Mouse (Mus musculus) right cerebral cortex, adult 2 months (tissue): ENCODE data around the gene Frem2.

ENCODE experiments used
- DNase-seq, 2 experiments: peaks; one replicate each; pipeline ENCODE4 v3.0.0; 2021 to 2022; ENCODE audit warnings: low spot score in 2 of 2

Gene Frem2

DNA sequence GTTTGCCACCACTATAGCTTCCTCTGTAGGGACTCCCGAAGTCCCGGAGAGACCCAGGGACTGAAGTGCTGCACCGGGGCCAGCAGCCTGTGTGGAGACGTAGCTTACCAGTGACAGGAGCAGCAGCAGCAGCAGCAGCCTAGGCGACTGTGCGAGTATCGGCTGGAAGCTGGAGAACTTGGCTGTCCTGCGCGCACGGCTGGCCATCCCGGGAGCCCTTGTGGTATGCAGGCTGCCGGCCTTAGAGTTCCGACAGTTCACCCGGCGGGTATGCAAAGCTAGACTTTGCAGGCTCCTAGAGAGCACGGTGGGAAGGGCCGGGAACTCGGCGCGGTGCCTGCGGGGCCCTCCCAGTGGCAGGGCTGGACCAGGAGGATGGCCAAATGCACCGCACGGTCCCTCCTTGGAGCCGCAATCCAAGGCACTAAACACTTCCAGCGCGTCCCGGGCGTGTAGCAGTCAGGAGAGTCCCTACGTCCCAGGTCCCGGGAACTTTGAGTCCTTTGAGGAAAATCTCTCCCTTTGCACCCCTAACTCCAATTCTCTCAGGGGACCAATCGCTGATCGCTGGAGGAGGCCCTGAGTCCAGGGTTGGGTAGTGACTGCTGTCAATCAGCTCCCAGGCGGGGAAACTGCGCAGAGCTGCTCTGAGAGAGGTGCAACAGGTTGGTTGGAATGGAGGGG, at the start of gene Frem2:
Gene Frem2 (minus strand): TSS at position 478 of the 684 bp plus-strand sequence.
- DNase-seq: peak; percentile 48 to 50

- no peak for DNase-seq
Observed at GRCm38 (mm10) chr3:53705992-53706495, 48.9 kb upstream of the Frem2 start.

GRCm38 (mm10) chr3:53703126-53703505, 46.0 kb upstream of the Frem2 start:
- DNase-seq: peak in 1 of 2 experiments; percentile 4

GRCm38 (mm10) chr3:53702421-53703125, 45.4 kb upstream of the Frem2 start:
- no peak for DNase-seq

GRCm38 (mm10) chr3:53701940-53702339, 44.8 kb upstream of the Frem2 start:
- DNase-seq: no peak

- no peak for DNase-seq
Observed at GRCm38 (mm10) chr3:53687776-53688175, 30.6 kb upstream of the Frem2 start.

GRCm38 (mm10) chr3:53682244-53682643, 25.1 kb upstream of the Frem2 start:
- no peak for DNase-seq

DNA sequence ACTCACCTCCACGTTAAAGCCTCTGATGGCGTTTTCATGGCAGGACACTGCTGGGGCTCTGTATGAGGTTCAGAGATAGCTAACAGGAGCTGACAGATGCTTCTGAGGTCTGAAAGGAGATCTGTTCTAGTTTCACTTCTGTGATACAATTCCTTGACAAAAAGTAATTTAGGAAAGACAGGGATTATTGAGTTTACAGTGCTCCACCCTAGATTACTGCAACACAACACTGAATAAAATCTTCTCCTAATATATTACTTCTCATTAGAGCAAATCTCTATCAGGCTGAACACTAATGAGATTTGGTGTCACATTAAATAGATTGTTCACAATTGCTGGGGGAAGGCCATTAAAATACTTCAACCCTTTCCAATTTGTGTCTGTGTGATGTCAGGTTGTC, 23.7 kb upstream of the Frem2 start:
- no peak for DNase-seq

DNA sequence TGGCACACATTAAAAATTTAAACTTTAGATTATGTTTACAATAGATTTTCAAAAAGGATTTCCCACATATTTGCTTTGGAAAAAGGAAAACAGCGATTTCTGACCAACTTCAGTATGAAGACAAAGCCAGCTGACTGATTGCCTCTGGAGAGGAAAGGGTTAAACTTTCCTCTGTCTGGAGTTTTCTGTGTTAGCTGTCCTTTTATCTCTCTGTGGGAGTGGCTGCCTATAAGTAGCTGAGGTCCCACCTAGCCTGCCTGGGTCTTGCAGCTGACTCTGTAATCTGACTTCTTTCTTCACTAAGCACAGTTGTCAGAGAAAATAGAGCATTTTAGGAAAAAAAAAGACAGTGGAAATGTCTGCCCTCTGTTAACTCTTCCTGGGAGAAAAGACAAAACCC, 17.1 kb upstream of the Frem2 start:
- no peak for DNase-seq

GRCm38 (mm10) chr3:53669736-53670135, 12.6 kb upstream of the Frem2 start:
- DNase-seq: peak; percentile 27 to 31

DNA sequence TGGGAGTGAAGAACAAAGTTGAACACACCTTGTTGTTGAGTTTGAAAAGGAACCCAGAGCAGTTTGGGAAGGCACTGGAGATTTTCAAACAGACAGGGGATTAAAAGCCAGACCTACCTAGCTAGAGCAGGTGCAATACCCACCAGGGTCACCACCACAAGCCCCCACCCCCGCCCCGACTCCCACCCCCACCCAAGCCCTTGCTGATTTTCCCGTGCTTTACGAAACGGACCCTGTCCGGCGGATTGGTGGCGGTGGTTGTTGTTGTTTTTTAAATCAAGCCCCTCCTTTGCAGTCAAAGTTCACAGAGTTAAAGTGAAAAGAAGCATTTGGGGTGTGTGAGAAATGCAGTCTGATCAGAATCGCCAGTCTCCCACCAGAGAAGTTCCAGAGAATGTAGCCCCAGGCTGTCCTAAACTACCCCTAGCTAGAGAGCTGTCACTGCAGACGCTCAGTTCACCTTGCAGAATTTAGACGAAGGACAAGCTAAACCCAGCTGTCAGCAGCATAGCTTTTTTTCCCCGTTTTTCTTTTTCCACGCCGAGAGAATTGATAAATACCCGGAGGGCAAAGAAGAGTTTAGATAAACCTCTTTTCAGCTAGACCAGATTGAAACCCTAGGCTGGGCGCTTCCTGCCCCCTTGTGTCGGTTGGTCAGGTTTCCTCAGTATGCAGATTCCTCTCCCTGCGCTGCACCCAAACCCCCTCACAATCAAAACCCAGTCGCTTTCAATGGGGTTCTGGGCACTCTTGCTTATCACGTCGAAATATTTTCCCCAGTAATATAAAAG, 784 bp upstream of the Frem2 start:
- DNase-seq: peak; percentile 22 to 28

DNA sequence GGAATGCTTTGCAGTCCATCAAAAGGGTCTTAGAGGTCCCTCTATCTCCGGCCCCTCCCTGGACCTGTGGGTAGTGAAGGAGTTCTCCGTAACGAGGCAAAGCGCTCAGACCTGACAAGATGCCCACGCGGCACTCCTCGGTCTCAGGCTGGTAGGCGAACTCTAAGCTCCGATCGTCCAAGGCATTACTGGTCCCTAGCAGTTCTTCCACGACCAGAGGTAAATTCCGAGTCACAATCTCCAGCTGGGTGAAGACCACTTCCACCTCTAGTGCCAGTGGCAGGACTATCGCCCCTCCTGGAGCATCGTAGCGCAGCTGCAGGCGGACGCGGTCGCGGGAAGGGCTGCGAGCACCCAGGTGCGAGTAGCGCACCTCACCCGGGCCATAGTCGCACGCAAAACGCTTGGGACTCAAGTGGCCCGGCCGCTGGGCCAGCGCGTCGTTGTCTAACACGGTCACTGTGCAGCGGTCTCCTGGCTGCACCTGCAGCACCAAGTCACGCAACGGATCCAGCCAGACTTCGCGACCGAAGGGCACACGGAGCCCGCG, 752 bp downstream of the Frem2 start:
- peak; percentile 8 to 21 for DNase-seq

GRCm38 (mm10) chr3:53655343-53655742, 1.8 kb downstream of the Frem2 start:
- no peak for DNase-seq

GRCm38 (mm10) chr3:53650003-53650748, 7.0 kb downstream of the Frem2 start:
- DNase-seq: peak in 1 of 2 experiments; percentile 20

DNA sequence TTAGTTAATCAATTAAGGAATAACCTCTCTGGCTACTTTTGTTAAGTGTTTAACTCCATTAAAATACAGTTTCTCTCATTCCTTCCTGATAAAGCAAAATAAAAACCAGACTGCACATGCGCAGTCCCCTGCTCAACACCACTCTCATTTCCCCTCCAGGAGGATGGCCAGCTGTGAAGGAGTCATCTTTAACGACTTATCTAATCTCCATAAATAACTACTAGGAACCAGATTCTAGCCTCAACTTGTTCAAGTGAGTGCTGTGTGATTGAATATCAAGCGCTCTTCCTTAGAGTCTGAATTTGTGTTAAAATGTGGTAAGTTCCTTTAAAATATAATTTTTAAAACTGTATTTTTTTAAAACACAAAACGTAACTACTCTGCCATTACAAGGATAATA, 7.7 kb downstream of the Frem2 start:
- DNase-seq: no peak

- DNase-seq: no peak
Observed at GRCm38 (mm10) chr3:53648902-53649301, 8.3 kb downstream of the Frem2 start.

DNA sequence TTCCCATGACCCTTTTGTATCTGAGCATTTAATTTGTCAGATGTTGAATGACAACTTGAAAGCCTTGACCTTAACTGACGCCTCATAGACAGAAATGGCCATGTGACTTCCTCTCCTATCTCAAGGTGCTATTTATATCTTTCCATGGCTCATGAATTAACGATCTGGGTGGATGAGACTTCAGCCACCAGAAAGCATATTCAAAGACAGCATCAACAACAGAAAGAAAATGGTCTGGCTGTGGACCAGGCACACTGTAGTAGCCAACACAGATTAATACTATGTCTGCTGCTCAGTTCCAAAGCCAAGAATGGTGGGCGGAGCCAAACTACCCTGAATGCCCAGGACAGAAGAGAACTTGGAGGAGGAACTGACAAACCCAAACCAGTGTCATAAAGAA, 21.2 kb downstream of the Frem2 start:
- no peak for DNase-seq

GRCm38 (mm10) chr3:53631126-53631525, 26.0 kb downstream of the Frem2 start:
- no peak for DNase-seq

GRCm38 (mm10) chr3:53630630-53631029, 26.5 kb downstream of the Frem2 start:
- no peak for DNase-seq

DNA sequence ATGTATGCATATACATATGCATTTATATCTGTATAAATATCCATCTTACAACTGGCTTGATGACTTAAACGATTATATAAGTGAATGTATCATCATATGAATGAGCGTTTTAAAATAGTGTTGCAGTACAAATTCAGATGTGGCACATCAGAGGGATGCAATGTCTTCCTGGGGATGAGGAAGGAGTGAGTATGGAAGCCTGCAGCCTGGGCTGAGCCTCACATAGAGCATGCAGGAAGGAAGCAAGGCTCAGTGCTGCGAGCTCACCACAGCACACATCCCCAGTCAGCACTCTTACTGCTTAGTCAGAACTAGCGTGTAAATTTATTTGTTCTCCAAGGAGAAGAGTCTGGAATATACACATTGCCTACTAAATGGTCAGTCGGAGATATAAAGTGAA, 27.2 kb downstream of the Frem2 start:
- no peak for DNase-seq

- no peak for DNase-seq
Observed at GRCm38 (mm10) chr3:53623222-53623621, 33.9 kb downstream of the Frem2 start.
